Mouse (Mus musculus) embryonic fibroblast, embryonic 13.5 days (primary cell): ENCODE data around the gene Mapk1ip1.

ENCODE experiments used
- CTCF ChIP-seq: IDR thresholded peaks from 2 replicates; pipeline ENCODE4 v1.5.1; 2011; ENCODE audit warnings: mild to moderate bottlenecking, control low read depth, low read length, moderate library complexity, borderline replicate concordance; ENCODE audit not compliant: insufficient read depth
- POLR2A ChIP-seq: IDR thresholded peaks from 2 replicates; pipeline ENCODE4 v1.6.1; 2011; ENCODE audit warnings: low read depth, mild to moderate bottlenecking, control low read depth, low read length, moderate library complexity

GRCm38 (mm10) chr7:138835028-138835427 is 11.0 kb downstream of the Mapk1ip1 start:
- no peak for TF ChIP-seq CTCF
- no peak for TF ChIP-seq POLR2A
